Mouse (Mus musculus): ENCODE measurements around the gene Cmtr1. TPM values are rescaled to one million over a fixed set of nuclear protein-coding genes. Genes with fewer than 3 reads are reported as not detected.
A peak's percentile ranks its signal among the peaks of the same experiment; 100 is the strongest.

Cmtr1 gene
- polyA plus RNA-seq, 1 experiment from 2014 or later, result 96.5 TPM

DNA sequence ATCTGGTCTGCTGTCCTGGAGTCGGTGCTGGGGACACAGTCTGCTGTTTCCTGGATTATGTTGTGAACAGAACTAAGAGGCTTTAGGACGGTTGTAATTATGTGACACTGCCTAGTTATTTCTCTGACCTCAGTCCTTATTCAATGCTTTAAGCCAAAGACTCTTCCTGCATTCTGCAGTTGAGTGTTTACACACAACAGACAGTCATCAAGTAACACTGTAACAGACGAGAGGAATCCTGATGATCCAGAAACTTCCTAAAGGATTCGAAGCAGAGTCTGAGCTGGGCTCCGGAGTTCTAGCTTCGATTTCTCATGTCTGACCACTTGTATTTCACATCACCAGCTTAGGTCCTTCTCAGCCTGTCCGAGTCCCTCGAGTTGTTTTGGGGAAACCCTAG, 18.1 kb downstream of the Cmtr1 start:
- H3K9me3 ChIP-seq (ENCODE audit: control insufficient read depth, low read length), result no peaks in the 10 kb centered on the region
- no peaks in the 10 kb centered on the region for H3K27me3 ChIP-seq (replicated peaks; ENCODE audit: control insufficient read depth, insufficient read depth, low read length)
- no peak overlapping the region for H3K27ac ChIP-seq (ENCODE audit: low read depth)
- ATAC-seq (replicated peaks; ENCODE audit: low FRiP score, low TSS enrichment, low read depth), result no peak
- H3K36me3 ChIP-seq (ENCODE audit: control insufficient read depth, insufficient read depth, low read length), result peaks cover 94% of the 10 kb centered on the region
- DNase-seq (ENCODE audit: low spot score), result no peak
- H3K4me1 ChIP-seq (replicated peaks; ENCODE audit: control insufficient read depth, insufficient read depth, low read length), result no peaks in the 10 kb centered on the region
- no peak overlapping the region for H3K9ac ChIP-seq (ENCODE audit: low read length)
- H3K4me2 ChIP-seq (ENCODE audit: low read length), result no peak overlapping the region
- H3K4me3 ChIP-seq (ENCODE audit: low read depth, low read length), result no peak overlapping the region
- 89% methylated on average over 8 of the region's 8 CpGs for WGBS

DNA sequence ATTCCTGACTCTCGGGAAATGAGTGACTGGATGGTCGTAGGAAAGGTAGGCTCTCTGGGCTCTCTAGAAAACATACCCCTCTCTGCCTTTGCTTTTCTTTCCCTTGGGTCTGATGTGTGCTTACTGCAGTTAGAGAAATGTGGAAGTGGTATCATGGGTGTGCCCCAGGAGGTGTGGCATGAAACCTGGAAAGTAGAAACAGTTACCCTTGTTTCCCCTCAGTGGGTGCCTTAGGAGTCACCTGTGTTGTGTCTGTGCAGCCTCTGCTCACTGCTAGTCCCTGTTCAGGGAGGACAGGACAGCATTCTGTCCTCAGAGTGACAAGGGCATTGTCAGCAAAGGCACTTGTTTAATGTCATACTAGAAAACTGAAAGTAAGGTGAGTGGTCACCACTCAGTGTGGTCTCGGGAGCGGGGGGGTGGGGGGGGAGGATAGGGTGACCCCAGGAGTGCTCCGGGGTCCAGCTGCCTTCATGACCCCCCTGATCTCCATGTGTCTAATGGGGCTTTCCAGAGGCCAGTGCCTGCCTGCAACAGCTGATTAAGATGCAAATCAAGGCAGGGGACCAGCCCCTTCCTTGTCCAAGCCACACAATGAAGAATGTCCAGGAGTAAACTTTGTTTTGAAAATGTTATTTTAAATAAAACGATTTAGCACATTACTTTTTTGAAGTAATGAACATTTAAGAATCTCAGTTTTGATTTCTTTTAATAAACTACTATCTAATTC, 18.8 kb downstream of the Cmtr1 start:
- H3K9me3 ChIP-seq (ENCODE audit: control insufficient read depth, low read length), result no peaks in the 10 kb centered on the region
- DNase-seq (ENCODE audit: low spot score) (no peak), ATAC-seq (replicated peaks; ENCODE audit: low FRiP score, low TSS enrichment, low read depth) (no peak)
- H3K36me3 ChIP-seq (ENCODE audit: control insufficient read depth, insufficient read depth, low read length), result peaks cover 94% of the 10 kb centered on the region
- H3K4me2 ChIP-seq (ENCODE audit: low read length), result no peak overlapping the region
- H3K27me3 ChIP-seq (replicated peaks; ENCODE audit: control insufficient read depth, insufficient read depth, low read length), result no peaks in the 10 kb centered on the region
- no peak overlapping the region for H3K9ac ChIP-seq (ENCODE audit: low read length)
- no peak overlapping the region for H3K27ac ChIP-seq (ENCODE audit: low read depth)
- no peak overlapping the region for H3K4me3 ChIP-seq (ENCODE audit: low read depth, low read length)
- 94% methylated on average over 6 of the region's 6 CpGs for WGBS
- H3K4me1 ChIP-seq (replicated peaks; ENCODE audit: control insufficient read depth, insufficient read depth, low read length), result no peaks in the 10 kb centered on the region

DNA sequence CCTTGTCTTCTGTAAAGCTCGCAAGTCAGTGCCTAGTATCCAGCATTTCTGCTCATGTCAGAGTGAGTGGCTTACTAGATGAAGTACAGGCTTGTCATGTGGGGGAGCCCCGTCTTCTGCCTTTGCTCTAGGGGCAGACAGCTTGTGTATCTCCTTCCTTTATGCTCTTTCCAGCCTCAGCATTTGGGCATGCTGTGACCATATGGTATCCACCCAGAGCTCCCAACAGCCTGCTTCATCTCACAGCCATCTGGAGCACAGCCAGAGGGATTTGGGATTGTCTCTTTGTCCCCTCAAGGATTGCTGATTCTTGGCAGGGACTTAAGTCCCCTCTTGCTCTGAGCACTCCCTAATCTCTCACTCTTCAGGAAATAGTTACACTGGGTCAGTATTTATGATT, 19.8 kb downstream of the Cmtr1 start:
- Histone ChIP-seq H3K36me3 (ENCODE audit: control insufficient read depth, insufficient read depth, low read length) (peaks cover 94% of the 10 kb centered on the region), H3K27ac (ENCODE audit: low read depth) (no peak overlapping the region)
- 80% methylated on average over 2 of the region's 2 CpGs for WGBS

DNA sequence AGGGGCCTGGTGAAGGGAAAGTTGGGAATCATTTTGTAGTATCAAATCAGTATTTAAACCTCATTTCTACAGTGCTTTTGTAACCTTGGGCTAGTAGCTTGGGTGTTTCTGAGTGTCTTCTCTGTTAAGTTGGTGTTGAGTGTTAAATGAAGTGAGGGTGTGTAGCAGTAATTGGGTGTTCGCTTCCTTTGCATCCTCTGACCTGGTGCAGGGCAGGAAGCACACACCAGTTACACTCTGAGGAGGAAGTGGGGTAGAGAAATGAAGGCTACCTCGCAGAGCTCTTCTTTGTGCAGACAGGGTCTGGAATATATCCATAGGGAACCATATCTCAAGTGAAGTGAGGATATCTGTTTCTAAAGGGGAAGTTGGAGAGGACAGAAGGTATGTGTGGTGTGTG, 20.5 kb downstream of the Cmtr1 start:
- Histone ChIP-seq H3K27ac (ENCODE audit: low read depth) (no peak overlapping the region), H3K4me3 (ENCODE audit: low read depth, low read length) (no peak overlapping the region), H3K36me3 (ENCODE audit: control insufficient read depth, insufficient read depth, low read length) (peaks cover 94% of the 10 kb centered on the region), H3K4me1 (replicated peaks; ENCODE audit: control insufficient read depth, insufficient read depth, low read length) (no peaks in the 10 kb centered on the region), H3K9me3 (ENCODE audit: control insufficient read depth, low read length) (no peaks in the 10 kb centered on the region), H3K4me2 (ENCODE audit: low read length) (no peak overlapping the region), H3K27me3 (replicated peaks; ENCODE audit: control insufficient read depth, insufficient read depth, low read length) (no peaks in the 10 kb centered on the region), H3K9ac (ENCODE audit: low read length) (no peak overlapping the region)
- WGBS, result 63% methylated on average over 2 of the region's 2 CpGs
- no peak for ATAC-seq (replicated peaks; ENCODE audit: low FRiP score, low TSS enrichment, low read depth)
- no peak for DNase-seq (ENCODE audit: low spot score)

More for the DNA sequence above, 19.8 kb downstream of the Cmtr1 start:
- ATAC-seq (replicated peaks; ENCODE audit: low FRiP score, low TSS enrichment, low read depth) (0 out of 2 replicates have a peak, but pooled peaks have one; percentile 27), DNase-seq (ENCODE audit: low spot score) (no peak)
- Histone ChIP-seq H3K27me3 (replicated peaks; ENCODE audit: control insufficient read depth, insufficient read depth, low read length) (no peaks in the 10 kb centered on the region), H3K9me3 (ENCODE audit: control insufficient read depth, low read length) (no peaks in the 10 kb centered on the region), H3K4me1 (replicated peaks; ENCODE audit: control insufficient read depth, insufficient read depth, low read length) (no peaks in the 10 kb centered on the region), H3K4me2 (ENCODE audit: low read length) (no peak overlapping the region), H3K9ac (ENCODE audit: low read length) (no peak overlapping the region), H3K4me3 (ENCODE audit: low read depth, low read length) (no peak overlapping the region)

DNA sequence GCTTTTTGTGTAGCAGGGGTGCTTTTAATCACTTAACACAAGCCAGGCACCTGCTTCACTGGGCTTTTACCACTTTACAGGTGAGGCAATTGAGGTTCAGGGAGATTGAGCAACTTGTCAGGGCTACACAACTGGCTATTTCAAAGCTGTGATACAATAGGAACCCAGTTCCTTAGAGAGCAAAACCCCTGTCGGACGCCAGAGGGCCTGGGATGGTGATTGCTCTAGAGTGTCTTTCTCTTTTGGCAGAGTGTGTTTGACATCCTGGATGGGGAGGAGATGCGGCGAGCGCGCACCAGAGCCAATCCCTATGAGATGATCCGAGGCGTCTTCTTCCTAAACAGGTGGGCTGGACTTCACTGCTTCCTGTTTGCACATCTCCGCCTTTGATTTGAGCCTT, 21.3 kb downstream of the Cmtr1 start:
- ATAC-seq (replicated peaks; ENCODE audit: low FRiP score, low TSS enrichment, low read depth) (no peak), DNase-seq (ENCODE audit: low spot score) (no peak)
- Histone ChIP-seq H3K4me3 (ENCODE audit: low read depth, low read length) (no peak overlapping the region), H3K27me3 (replicated peaks; ENCODE audit: control insufficient read depth, insufficient read depth, low read length) (no peaks in the 10 kb centered on the region), H3K4me1 (replicated peaks; ENCODE audit: control insufficient read depth, insufficient read depth, low read length) (no peaks in the 10 kb centered on the region), H3K4me2 (ENCODE audit: low read length) (no peak overlapping the region), H3K9me3 (ENCODE audit: control insufficient read depth, low read length) (no peaks in the 10 kb centered on the region), H3K9ac (ENCODE audit: low read length) (no peak overlapping the region), H3K27ac (ENCODE audit: low read depth) (no peak overlapping the region), H3K36me3 (ENCODE audit: control insufficient read depth, insufficient read depth, low read length) (peaks cover 94% of the 10 kb centered on the region)
- WGBS, result 93% methylated on average over 9 of the region's 9 CpGs

DNA sequence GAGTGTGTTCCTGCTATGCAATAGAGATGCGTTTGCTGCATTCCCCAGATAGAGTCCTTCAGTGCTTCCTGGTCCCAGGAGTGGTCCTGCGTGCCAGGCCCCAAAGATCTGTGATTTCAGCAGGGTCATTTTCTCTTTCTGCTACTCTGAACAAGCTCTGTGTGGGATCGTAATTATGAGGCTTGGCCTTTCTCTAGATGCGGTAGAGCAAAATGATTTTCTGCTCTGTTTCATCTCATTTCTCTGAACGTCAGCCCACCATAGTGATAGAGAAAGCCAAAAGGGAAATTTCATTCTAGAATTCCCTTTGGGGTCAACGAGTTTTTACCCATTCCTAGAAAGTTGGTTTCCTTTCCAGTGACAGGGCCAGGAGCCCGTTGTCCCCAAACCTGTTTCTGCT, 21.9 kb downstream of the Cmtr1 start:
- H3K27ac ChIP-seq (ENCODE audit: low read depth), result no peak overlapping the region
- no peaks in the 10 kb centered on the region for H3K27me3 ChIP-seq (replicated peaks; ENCODE audit: control insufficient read depth, insufficient read depth, low read length)
- H3K36me3 ChIP-seq (ENCODE audit: control insufficient read depth, insufficient read depth, low read length), result peaks cover 94% of the 10 kb centered on the region
- H3K4me3 ChIP-seq (ENCODE audit: low read depth, low read length), result no peak overlapping the region
- no peak overlapping the region for H3K9ac ChIP-seq (ENCODE audit: low read length)
- WGBS, result 90% methylated on average over 7 of the region's 7 CpGs
- DNase-seq (ENCODE audit: low spot score) (no peak), ATAC-seq (replicated peaks; ENCODE audit: low FRiP score, low TSS enrichment, low read depth) (no peak)
- H3K4me1 ChIP-seq (replicated peaks; ENCODE audit: control insufficient read depth, insufficient read depth, low read length), result no peaks in the 10 kb centered on the region
- H3K9me3 ChIP-seq (ENCODE audit: control insufficient read depth, low read length), result no peaks in the 10 kb centered on the region
- no peak overlapping the region for H3K4me2 ChIP-seq (ENCODE audit: low read length)

DNA sequence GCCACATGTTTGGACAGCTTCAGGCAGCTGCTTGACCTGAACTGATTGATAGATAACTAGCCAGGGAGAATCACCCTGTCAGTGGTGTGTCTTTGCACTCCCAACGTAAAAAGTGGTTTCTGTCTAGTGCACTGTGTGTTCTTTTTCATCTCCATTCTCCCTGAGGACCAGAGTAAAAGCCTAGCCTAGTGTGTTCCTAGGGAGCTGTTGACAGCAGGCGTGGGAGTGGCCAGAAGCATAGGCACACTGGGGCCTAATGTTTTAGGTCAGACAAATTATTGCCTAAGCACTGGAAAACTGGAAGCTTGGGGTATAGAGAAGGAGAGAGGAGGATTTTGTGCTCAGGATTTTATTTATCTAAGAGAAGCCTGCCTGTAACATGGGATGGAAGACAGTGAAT, 22.7 kb downstream of the Cmtr1 start:
- no peak overlapping the region for H3K4me3 ChIP-seq (ENCODE audit: low read depth, low read length)
- DNase-seq (ENCODE audit: low spot score), result no peak
- 79% methylated on average over 2 of the region's 2 CpGs for WGBS
- ATAC-seq (replicated peaks; ENCODE audit: low FRiP score, low TSS enrichment, low read depth), result no peak
- H3K9me3 ChIP-seq (ENCODE audit: control insufficient read depth, low read length), result no peaks in the 10 kb centered on the region
- no peaks in the 10 kb centered on the region for H3K4me1 ChIP-seq (replicated peaks; ENCODE audit: control insufficient read depth, insufficient read depth, low read length)
- no peak overlapping the region for H3K27ac ChIP-seq (ENCODE audit: low read depth)
- no peaks in the 10 kb centered on the region for H3K27me3 ChIP-seq (replicated peaks; ENCODE audit: control insufficient read depth, insufficient read depth, low read length)
- no peak overlapping the region for H3K9ac ChIP-seq (ENCODE audit: low read length)
- H3K36me3 ChIP-seq (ENCODE audit: control insufficient read depth, insufficient read depth, low read length), result peaks cover 94% of the 10 kb centered on the region
- no peak overlapping the region for H3K4me2 ChIP-seq (ENCODE audit: low read length)

DNA sequence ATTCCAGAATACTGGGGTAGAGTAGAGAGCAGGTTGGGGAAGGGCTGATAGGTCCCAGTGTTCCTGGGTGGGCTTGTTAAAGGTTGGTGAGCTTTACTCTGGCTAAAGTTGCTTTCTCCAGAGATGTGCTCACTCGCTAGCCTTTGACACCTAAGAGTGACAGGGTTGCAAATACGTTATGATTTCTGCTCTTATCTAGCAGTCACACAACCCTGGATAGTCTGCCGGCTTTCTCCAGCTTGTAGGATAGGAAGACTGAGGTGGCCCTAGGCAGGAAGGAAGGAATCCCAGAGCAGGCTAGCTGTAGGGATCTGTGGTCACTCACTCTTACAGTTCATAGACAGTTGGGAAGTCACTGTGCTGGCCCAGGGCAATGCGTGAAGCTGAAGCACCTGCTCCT, 23.9 kb downstream of the Cmtr1 start:
- Histone ChIP-seq H3K36me3 (ENCODE audit: control insufficient read depth, insufficient read depth, low read length) (peaks cover 90% of the 10 kb centered on the region), H3K27me3 (replicated peaks; ENCODE audit: control insufficient read depth, insufficient read depth, low read length) (no peaks in the 10 kb centered on the region), H3K9ac (ENCODE audit: low read length) (no peak overlapping the region), H3K9me3 (ENCODE audit: control insufficient read depth, low read length) (no peaks in the 10 kb centered on the region), H3K4me2 (ENCODE audit: low read length) (no peak overlapping the region), H3K4me3 (ENCODE audit: low read depth, low read length) (no peak overlapping the region), H3K4me1 (replicated peaks; ENCODE audit: control insufficient read depth, insufficient read depth, low read length) (no peaks in the 10 kb centered on the region), H3K27ac (ENCODE audit: low read depth) (no peak overlapping the region)
- DNase-seq (ENCODE audit: low spot score), result no peak
- WGBS, result 87% methylated on average over 4 of the region's 4 CpGs
- ATAC-seq (replicated peaks; ENCODE audit: low FRiP score, low TSS enrichment, low read depth), result no peak

DNA sequence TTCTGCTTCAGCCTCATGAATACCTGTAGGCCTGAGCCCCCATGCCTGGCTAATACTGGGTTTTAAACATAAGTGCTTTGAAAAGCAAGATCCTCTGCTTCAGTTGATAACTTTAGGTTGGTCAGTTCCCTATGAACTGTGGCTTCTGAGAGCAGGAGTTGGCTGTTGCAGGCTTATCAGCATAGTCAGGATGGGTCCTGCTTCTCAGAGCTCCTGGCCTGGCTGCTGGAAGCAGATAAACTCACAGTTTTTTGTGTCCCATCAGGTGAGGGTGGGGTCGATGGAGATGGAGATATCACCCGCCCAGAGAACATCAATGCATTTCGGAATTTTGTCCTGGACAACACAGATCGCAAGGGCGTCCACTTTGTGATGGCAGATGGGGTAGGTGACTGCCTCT, 26.4 kb downstream of the Cmtr1 start:
- peaks cover 88% of the 10 kb centered on the region for H3K36me3 ChIP-seq (ENCODE audit: control insufficient read depth, insufficient read depth, low read length)
- DNase-seq (ENCODE audit: low spot score) (no peak), ATAC-seq (replicated peaks; ENCODE audit: low FRiP score, low TSS enrichment, low read depth) (no peak)
- no peaks in the 10 kb centered on the region for H3K4me1 ChIP-seq (replicated peaks; ENCODE audit: control insufficient read depth, insufficient read depth, low read length)
- no peak overlapping the region for H3K4me2 ChIP-seq (ENCODE audit: low read length)
- H3K27ac ChIP-seq (ENCODE audit: low read depth), result no peak overlapping the region
- no peak overlapping the region for H3K9ac ChIP-seq (ENCODE audit: low read length)
- H3K4me3 ChIP-seq (ENCODE audit: low read depth, low read length), result no peak overlapping the region
- 93% methylated on average over 5 of the region's 5 CpGs for WGBS
- H3K9me3 ChIP-seq (ENCODE audit: control insufficient read depth, low read length), result no peaks in the 10 kb centered on the region
- H3K27me3 ChIP-seq (replicated peaks; ENCODE audit: control insufficient read depth, insufficient read depth, low read length), result no peaks in the 10 kb centered on the region

All from intestine, embryonic 14.5 days (tissue).